Mouse (Mus musculus) limb, embryonic 11.5 days (tissue): Measurements from ENCODE around the gene Slc6a19. TPM values are rescaled to one million over a fixed set of nuclear protein-coding genes. Genes with fewer than 3 reads are reported as not detected.
A peak's percentile ranks its signal among the peaks of the same experiment; 100 is the strongest.

ENCODE experiments used
- ATAC-seq: fragments of 200-750 bp; cut with Nextera tagmentation; 2 replicates; pipeline ENCODE4 v1.8.0; 2017; ENCODE audit warnings: low read depth; ENCODE audit not compliant: insufficient number of reproducible peaks, low FRiP score, low TSS enrichment
- DNase-seq: peaks from one replicate; pipeline ENCODE4 v3.0.0-alpha.2; 2015; ENCODE audit warnings: low spot score
- H3K27ac ChIP-seq: fragments of 300-500 bp; sonication (generic); replicated peaks from 2 replicates; pipeline ENCODE4 v1.5.1; 2014; ENCODE audit warnings: low read depth, mild to moderate bottlenecking, low read length
- H3K27me3 ChIP-seq: fragments of 300-500 bp; sonication (generic); 2 replicates; pipeline ENCODE4 v1.6.1; 2014; ENCODE audit warnings: mild to moderate bottlenecking, low read length, mixed read lengths; ENCODE audit not compliant: control insufficient read depth, insufficient read depth
- H3K36me3 ChIP-seq: fragments of 300-500 bp; sonication (generic); 2 replicates; pipeline ENCODE4 v1.6.1; 2014; ENCODE audit warnings: mild to moderate bottlenecking, low read length, moderate library complexity, mixed read lengths; ENCODE audit not compliant: control insufficient read depth, insufficient read depth
- H3K4me1 ChIP-seq: fragments of 300-500 bp; sonication (generic); 2 replicates; pipeline ENCODE4 v1.6.1; 2014; ENCODE audit warnings: low read length, mixed read lengths; ENCODE audit not compliant: control insufficient read depth, insufficient read depth
- H3K4me2 ChIP-seq: fragments of 300-500 bp; sonication (generic); 2 replicates; pipeline ENCODE4 v1.6.1; 2014; ENCODE audit warnings: low read depth, mild to moderate bottlenecking, moderate library complexity; ENCODE audit not compliant: severe bottlenecking
- H3K4me3 ChIP-seq: fragments of 300-500 bp; sonication (generic); 2 replicates; pipeline ENCODE4 v1.5.1; 2014; ENCODE audit warnings: low read depth, low read length
- H3K9ac ChIP-seq: fragments of 300-500 bp; sonication (generic); 2 replicates; pipeline ENCODE4 v1.6.1; 2014; ENCODE audit warnings: mild to moderate bottlenecking, low read length
- H3K9me3 ChIP-seq: fragments of 300-500 bp; sonication (generic); 2 replicates; pipeline ENCODE4 v1.6.1; 2016; ENCODE audit warnings: low read length; ENCODE audit not compliant: control insufficient read depth
- WGBS: fragments of 180-500 bp; shearing (Covaris S2); extraction: QIAGEN DNeasy Blood & Tissue Kit; methylation state at CpG from one replicate; pipeline ENCODE4 v1.1.7; 2014; 5-methylcytosine and 5-hydroxymethylcytosine counted together
- polyA plus RNA-seq: library from polyadenylated mRNA; unstranded; fragments of >200 nt; fragmentation: Nextera tagmentation; extraction: Ambion mirVana; gene quantifications from 2 replicates; pipeline ENCODE4 v1.2.1, GENCODE M21; 2014

Slc6a19 gene
- polyA plus RNA-seq, 1 experiment from 2014 or later: not detected

GRCm38 (mm10) chr13:73677853-73678252 is 26.8 kb downstream of the Slc6a19 start, which contains the start of gene Slc6a18:
Slc6a18 (minus strand) TSS chr13:73678023.
- H3K27me3 ChIP-seq: no peaks in the 10 kb centered on the region
- H3K4me2 ChIP-seq: no peak within 1 kb of the TSS
- no peak for ATAC-seq
- H3K9me3 ChIP-seq: no peaks in the 10 kb centered on the region
- H3K4me3 ChIP-seq: no peak within 1 kb of the TSS
- H3K9ac ChIP-seq: no peak within 1 kb of the TSS
- H3K4me1 ChIP-seq: no peaks in the 10 kb centered on the region
- no peak within 1 kb of the TSS for H3K27ac ChIP-seq
- no peak for DNase-seq
- 93% methylated on average over 3 of the region's 3 CpGs for WGBS
- no peaks in the 10 kb centered on the region for H3K36me3 ChIP-seq

DNA sequence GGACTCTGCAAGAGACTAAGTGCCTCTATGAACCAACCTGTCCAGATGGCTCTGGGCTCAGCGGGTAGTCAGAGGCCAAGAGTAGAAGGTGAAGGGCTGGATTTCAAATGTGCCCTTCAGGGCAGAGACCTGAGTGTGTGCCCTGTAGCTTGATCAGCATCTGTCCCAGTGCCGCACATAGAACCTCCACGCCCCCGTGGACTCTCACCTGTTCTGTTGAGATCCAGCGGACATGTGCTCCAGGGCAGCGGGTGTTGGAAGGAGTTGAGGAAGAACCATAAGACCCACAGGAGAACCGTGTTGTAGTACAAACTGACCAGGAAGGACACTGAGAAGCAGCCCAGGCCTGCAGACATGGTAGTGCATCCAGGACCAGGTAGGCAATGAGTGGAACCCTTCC is 29.5 kb downstream of the Slc6a19 start:
- Histone ChIP-seq H3K4me2 (no peak overlapping the region), H3K36me3 (no peaks in the 10 kb centered on the region), H3K4me1 (no peaks in the 10 kb centered on the region), H3K27me3 (no peaks in the 10 kb centered on the region), H3K9ac (no peak overlapping the region), H3K9me3 (no peaks in the 10 kb centered on the region), H3K27ac (no peak overlapping the region), H3K4me3 (no peak overlapping the region)
- no peak for DNase-seq
- ATAC-seq: no peak
- 88% methylated on average over 7 of the region's 7 CpGs for WGBS

- Histone ChIP-seq H3K27me3 (no peaks in the 10 kb centered on the region), H3K9me3 (no peaks in the 10 kb centered on the region), H3K9ac (no peak overlapping the region), H3K4me2 (no peak overlapping the region), H3K36me3 (no peaks in the 10 kb centered on the region), H3K4me3 (no peak overlapping the region), H3K4me1 (no peaks in the 10 kb centered on the region), H3K27ac (no peak overlapping the region)
- no peak for DNase-seq
- no peak for ATAC-seq
- WGBS: 87% methylated on average over 2 of the region's 2 CpGs
Observed at GRCm38 (mm10) chr13:73660163-73660695, 44.4 kb downstream of the Slc6a19 start.

- DNase-seq: no peak
- 35% methylated on average over 2 of the region's 2 CpGs for WGBS
- ATAC-seq: no peak
Observed at GRCm38 (mm10) chr13:73658953-73659352, 45.7 kb downstream of the Slc6a19 start.

GRCm38 (mm10) chr13:73654976-73655375 is 49.7 kb downstream of the Slc6a19 start:
- no peak overlapping the region for H3K4me2 ChIP-seq
- no peak overlapping the region for H3K9ac ChIP-seq
- no peak overlapping the region for H3K27ac ChIP-seq
- DNase-seq (no peak), ATAC-seq (no peak)
- H3K36me3 ChIP-seq: no peaks in the 10 kb centered on the region
- WGBS: 81% methylated on average over 3 of the region's 3 CpGs
- H3K4me3 ChIP-seq: no peak overlapping the region
- no peaks in the 10 kb centered on the region for H3K9me3 ChIP-seq
- no peaks in the 10 kb centered on the region for H3K4me1 ChIP-seq
- no peaks in the 10 kb centered on the region for H3K27me3 ChIP-seq

More at GRCm38 (mm10) chr13:73658953-73659352, 45.7 kb downstream of the Slc6a19 start:
- no peaks in the 10 kb centered on the region for H3K27me3 ChIP-seq
- no peak overlapping the region for H3K27ac ChIP-seq
- H3K9me3 ChIP-seq: no peaks in the 10 kb centered on the region
- H3K4me3 ChIP-seq: no peak overlapping the region
- no peak overlapping the region for H3K4me2 ChIP-seq
- H3K4me1 ChIP-seq: no peaks in the 10 kb centered on the region
- no peaks in the 10 kb centered on the region for H3K36me3 ChIP-seq
- H3K9ac ChIP-seq: no peak overlapping the region

DNA sequence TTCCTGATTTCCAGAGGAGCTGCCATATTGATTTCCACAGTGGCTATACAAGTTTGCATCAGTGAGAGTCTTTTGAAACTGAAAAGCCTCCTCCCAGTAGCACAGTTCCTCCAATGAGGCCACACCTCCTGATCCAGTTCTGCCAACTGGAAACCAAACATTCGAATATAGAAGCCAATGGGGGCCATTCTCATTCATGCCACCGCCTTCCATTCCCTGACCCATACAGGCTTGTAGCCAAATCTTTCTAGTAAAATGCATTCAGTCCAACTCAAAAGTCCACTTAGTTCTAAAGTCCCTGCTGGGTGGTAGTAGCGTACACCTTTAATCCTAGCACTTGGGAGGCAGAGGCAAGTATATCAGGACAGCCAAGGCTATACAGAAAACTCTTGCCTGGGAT is 51.4 kb downstream of the Slc6a19 start:
- Histone ChIP-seq H3K4me3 (no peak overlapping the region), H3K9me3 (no peaks in the 10 kb centered on the region), H3K27ac (no peak overlapping the region), H3K4me2 (no peak overlapping the region), H3K36me3 (no peaks in the 10 kb centered on the region), H3K27me3 (no peaks in the 10 kb centered on the region), H3K4me1 (no peaks in the 10 kb centered on the region), H3K9ac (no peak overlapping the region)
- 83% methylated on average over 3 of the region's 3 CpGs for WGBS
- ATAC-seq (no peak), DNase-seq (no peak)

GRCm38 (mm10) chr13:73646397-73647087 is 58.1 kb downstream of the Slc6a19 start:
- no peak overlapping the region for H3K9ac ChIP-seq
- H3K27ac ChIP-seq: no peak overlapping the region
- H3K36me3 ChIP-seq: no peaks in the 10 kb centered on the region
- no peak for ATAC-seq
- H3K9me3 ChIP-seq: no peaks in the 10 kb centered on the region
- no peak overlapping the region for H3K4me2 ChIP-seq
- 44% methylated on average over 6 of the region's 6 CpGs for WGBS
- DNase-seq: peak; percentile 66
- no peaks in the 10 kb centered on the region for H3K4me1 ChIP-seq
- H3K27me3 ChIP-seq: no peaks in the 10 kb centered on the region
- no peak overlapping the region for H3K4me3 ChIP-seq

GRCm38 (mm10) chr13:73641296-73641695 is 63.4 kb downstream of the Slc6a19 start:
- Histone ChIP-seq H3K9me3 (no peaks in the 10 kb centered on the region), H3K4me3 (no peak overlapping the region), H3K9ac (no peak overlapping the region), H3K27ac (no peak overlapping the region), H3K4me1 (no peaks in the 10 kb centered on the region), H3K4me2 (no peak overlapping the region), H3K36me3 (no peaks in the 10 kb centered on the region), H3K27me3 (no peaks in the 10 kb centered on the region)
- WGBS: 87% methylated on average over 4 of the region's 4 CpGs
- DNase-seq (no peak), ATAC-seq (no peak)
